Comparison of ENCODE assay signal across 18 mouse cellular contexts in the genomic region with DNA sequence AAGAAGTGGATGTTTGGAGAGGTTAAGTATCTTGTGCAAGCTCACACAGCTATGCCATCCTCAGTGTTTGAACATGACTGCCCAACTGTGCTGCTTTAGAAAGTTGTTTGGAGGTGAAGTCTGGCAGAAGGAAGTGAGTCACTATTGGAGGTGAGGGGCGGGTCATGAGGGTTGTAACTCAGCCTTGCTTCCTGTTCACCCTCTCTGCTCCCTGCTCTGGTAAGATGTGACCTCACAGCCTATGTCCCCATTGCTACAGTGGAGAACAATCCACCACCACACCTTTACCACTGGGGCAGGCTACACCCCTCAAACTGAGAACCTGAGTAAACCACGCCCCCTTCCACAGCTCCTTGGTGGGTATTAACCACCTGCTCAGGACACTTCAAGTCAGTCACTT.
DNase-seq lines count a peak whose midpoint lies in the region; ATAC-seq and TF ChIP-seq lines count a peak whose summit lies in the region.
"Had no signal": no experiment of that assay in that cellular context is flagged by ENCODE, and none has a peak within 500 bp of the region (broad histone marks: within the 10 kb centered on the region; RNA-seq: fewer than 3 reads in every experiment).

No protein-coding gene starts in this region.

- H3K4me1 ChIP-seq in heart, postnatal 0 days (ENCODE audit: control insufficient read depth, insufficient read depth) = no peaks in the 10 kb centered on the region; the same call in 1 of the 2 replicates
- peaks cover 4% of the 10 kb centered on the region; the same call in 1 of the 2 replicates for H3K4me1 ChIP-seq in midbrain, embryonic 12.5 days
- H3K4me1 ChIP-seq in midbrain, embryonic 14.5 days (ENCODE audit: control insufficient read depth, insufficient read depth, low read length) = no peaks in the 10 kb centered on the region
- H3K4me1 ChIP-seq in limb, embryonic 13.5 days = peaks cover 16% of the 10 kb centered on the region
- peaks cover 5% of the 10 kb centered on the region; the same call in 1 of the 2 replicates for H3K4me1 ChIP-seq in stomach, embryonic 16.5 days (ENCODE audit: control insufficient read depth, insufficient read depth, low read length)
- H3K4me1 ChIP-seq: hindbrain, embryonic 13.5 days had no signal

- no peaks in the 10 kb centered on the region for H3K27me3 ChIP-seq in heart, postnatal 0 days (ENCODE audit: control insufficient read depth, insufficient read depth, low read length)
- no peaks in the 10 kb centered on the region for H3K27me3 ChIP-seq in midbrain, embryonic 12.5 days
- H3K27me3 ChIP-seq in midbrain, embryonic 14.5 days (ENCODE audit: control insufficient read depth, insufficient read depth, low read length) = no peaks in the 10 kb centered on the region
- H3K27me3 ChIP-seq in limb, embryonic 13.5 days = no peaks in the 10 kb centered on the region
- H3K27me3 ChIP-seq in stomach, embryonic 16.5 days (ENCODE audit: control insufficient read depth, insufficient read depth, low read length) = no peaks in the 10 kb centered on the region

- no peak for DNase-seq in heart, postnatal 0 days (ENCODE audit: low spot score)
- no peak for DNase-seq in heart, adult 8-10 months (ENCODE audit: low spot score)
- no peak for DNase-seq in midbrain, embryonic 14.5 days
- no peak for DNase-seq in kidney, postnatal 10 days
- DNase-seq in kidney, adult 9 months = no peak
- DNase-seq: adrenal gland, postnatal 10 days; cerebellum, adult 9-10 months; gastrocnemius, postnatal 25 days; kidney, adult 8-10 months; layer of hippocampus, postnatal 36 days; left cerebral cortex, postnatal 4 days; lung, adult 2 months; right cerebral cortex, postnatal 14 days; thymus, adult 2 months had no signal

- ATAC-seq in heart, postnatal 0 days (ENCODE audit: insufficient read depth, low read depth) = peak; percentile 8; the same call in 1 of the 2 replicates
- no peak for ATAC-seq in midbrain, embryonic 12.5 days (ENCODE audit: low FRiP score, low read depth)
- no peak; the same call in 1 of the 2 replicates for ATAC-seq in midbrain, embryonic 14.5 days (ENCODE audit: low FRiP score, low TSS enrichment)
- ATAC-seq in limb, embryonic 13.5 days (ENCODE audit: low FRiP score, low read depth) = peak; percentile 32; the same call in 1 of the 2 replicates
- no peak; the same call in 1 of the 2 replicates for ATAC-seq in stomach, embryonic 16.5 days (ENCODE audit: insufficient read depth, low FRiP score)

- TF ChIP-seq CTCF in heart, postnatal 0 days (IDR thresholded peaks at IDR 0.05; ENCODE audit: low read depth) = no peak

- no peak for TF ChIP-seq EP300 in heart, postnatal 0 days (IDR thresholded peaks at IDR 0.05; ENCODE audit: low read depth)

- H3K27ac ChIP-seq in heart, postnatal 0 days (ENCODE audit: low read depth) = no peak overlapping the region
- H3K27ac ChIP-seq in midbrain, embryonic 12.5 days (replicated peaks) = 0 out of 2 replicates have a peak overlapping the region, but pooled peaks have one; percentile 10
- H3K27ac ChIP-seq in midbrain, embryonic 14.5 days (replicated peaks; ENCODE audit: low read depth, low read length) = no peak overlapping the region
- no peak overlapping the region for H3K27ac ChIP-seq in limb, embryonic 13.5 days
- peak overlapping the region; percentile 53; the same call in 1 of the 2 replicates for H3K27ac ChIP-seq in stomach, embryonic 16.5 days (ENCODE audit: low read length)
- H3K27ac ChIP-seq: hindbrain, embryonic 13.5 days had no signal

- 76% methylated on average over 2 of the region's 2 CpGs for WGBS in heart, postnatal 0 days
- WGBS in midbrain, embryonic 12.5 days = 95% methylated on average over 2 of the region's 2 CpGs
- WGBS in midbrain, embryonic 14.5 days = 97% methylated on average over 2 of the region's 2 CpGs
- 84% methylated on average over 2 of the region's 2 CpGs for WGBS in limb, embryonic 13.5 days
- WGBS in stomach, embryonic 16.5 days = 92% methylated on average over 2 of the region's 2 CpGs

- no peak overlapping the region for H3K4me3 ChIP-seq in heart, postnatal 0 days (ENCODE audit: low read depth, low read length)
- H3K4me3 ChIP-seq in midbrain, embryonic 12.5 days = no peak overlapping the region
- no peak overlapping the region for H3K4me3 ChIP-seq in midbrain, embryonic 14.5 days (replicated peaks; ENCODE audit: low read depth, low read length)
- no peak overlapping the region for H3K4me3 ChIP-seq in limb, embryonic 13.5 days
- no peak overlapping the region for H3K4me3 ChIP-seq in stomach, embryonic 16.5 days (replicated peaks; ENCODE audit: low read length)
- H3K4me3 ChIP-seq: hindbrain, embryonic 13.5 days had no signal

- H3K9ac ChIP-seq in heart, postnatal 0 days (replicated peaks; ENCODE audit: low read depth, low read length) = no peak overlapping the region
- no peak overlapping the region for H3K9ac ChIP-seq in midbrain, embryonic 12.5 days (replicated peaks)
- H3K9ac ChIP-seq in midbrain, embryonic 14.5 days (replicated peaks; ENCODE audit: low read length) = no peak overlapping the region
- no peak overlapping the region for H3K9ac ChIP-seq in limb, embryonic 13.5 days
- no peak overlapping the region for H3K9ac ChIP-seq in stomach, embryonic 16.5 days (ENCODE audit: low read length)
- H3K9ac ChIP-seq: hindbrain, embryonic 13.5 days had no signal

- peaks cover 9% of the 10 kb centered on the region for H3K9me3 ChIP-seq in heart, postnatal 0 days (replicated peaks; ENCODE audit: control insufficient read depth, low read length)
- H3K9me3 ChIP-seq in midbrain, embryonic 12.5 days = peaks cover 9% of the 10 kb centered on the region
- no peaks in the 10 kb centered on the region; the same call in 1 of the 2 replicates for H3K9me3 ChIP-seq in midbrain, embryonic 14.5 days (ENCODE audit: control insufficient read depth, low read length)
- 0 out of 2 replicates have a peak, but pooled peaks cover 3% of the 10 kb centered on the region for H3K9me3 ChIP-seq in limb, embryonic 13.5 days
- peaks cover 5% of the 10 kb centered on the region for H3K9me3 ChIP-seq in stomach, embryonic 16.5 days (replicated peaks; ENCODE audit: control insufficient read depth, low read length)

- no peak overlapping the region for H3K4me2 ChIP-seq in heart, postnatal 0 days (ENCODE audit: low read depth, low read length)
- H3K4me2 ChIP-seq in midbrain, embryonic 12.5 days (replicated peaks) = no peak overlapping the region
- H3K4me2 ChIP-seq in midbrain, embryonic 14.5 days (ENCODE audit: low read length) = no peak overlapping the region
- H3K4me2 ChIP-seq in limb, embryonic 13.5 days (replicated peaks) = no peak overlapping the region
- H3K4me2 ChIP-seq in stomach, embryonic 16.5 days (ENCODE audit: low read depth, low read length) = no peak overlapping the region
- H3K4me2 ChIP-seq: hindbrain, embryonic 13.5 days had no signal

- H3K36me3 ChIP-seq in heart, postnatal 0 days (replicated peaks; ENCODE audit: control insufficient read depth, insufficient read depth, low read length) = no peaks in the 10 kb centered on the region
- no peaks in the 10 kb centered on the region for H3K36me3 ChIP-seq in midbrain, embryonic 12.5 days
- no peaks in the 10 kb centered on the region for H3K36me3 ChIP-seq in midbrain, embryonic 14.5 days (ENCODE audit: control insufficient read depth, insufficient read depth, low read length)
- no peaks in the 10 kb centered on the region for H3K36me3 ChIP-seq in limb, embryonic 13.5 days
- no peaks in the 10 kb centered on the region; the same call in 1 of the 2 replicates for H3K36me3 ChIP-seq in stomach, embryonic 16.5 days (ENCODE audit: control insufficient read depth, insufficient read depth, low read length)
- H3K36me3 ChIP-seq: hindbrain, embryonic 13.5 days had no signal

Comparison
In these comparisons a context has a peak if more than half of its experiments do, and no peak if none do; other contexts are left out.
1. H3K27ac ChIP-seq: peak in midbrain, embryonic 12.5 days (single experiment) and stomach, embryonic 16.5 days (single experiment); none in heart, postnatal 0 days (single experiment), midbrain, embryonic 14.5 days (single experiment) and limb, embryonic 13.5 days (single experiment).
2. ATAC-seq: peak in heart, postnatal 0 days (single experiment) and limb, embryonic 13.5 days (single experiment); none in midbrain, embryonic 12.5 days (single experiment), midbrain, embryonic 14.5 days (single experiment) and stomach, embryonic 16.5 days (single experiment).